Mouse (Mus musculus): ENCODE measurements at regions not wholly inside any gene's neighbourhood (a gene's known extent, or its start where the extent isn't known, plus 50 kb on each side); places are given as distances from the start of the nearest gene placed in this dataset.

- in situ Hi-C loops (cut with MboI, MseI) = loop anchor here (5.0 kb wide), 1 partner anchor 38 kb away; no protein-coding TSS in a partner anchor
Measured at GRCm38 (mm10) chr14:56313969-56314368, 50.9 kb upstream of the Atp12a start.

- in situ Hi-C loops (cut with MboI, MseI) = loop anchor here (5.0 kb wide), 1 partner anchor 38 kb away; no protein-coding TSS in a partner anchor
Measured at GRCm38 (mm10) chr14:56314459-56314858, 50.4 kb upstream of the Atp12a start.

Data from T-helper 1 cell (primary cell).